Mouse (Mus musculus): ENCODE results near the gene Agap1.

DNA sequence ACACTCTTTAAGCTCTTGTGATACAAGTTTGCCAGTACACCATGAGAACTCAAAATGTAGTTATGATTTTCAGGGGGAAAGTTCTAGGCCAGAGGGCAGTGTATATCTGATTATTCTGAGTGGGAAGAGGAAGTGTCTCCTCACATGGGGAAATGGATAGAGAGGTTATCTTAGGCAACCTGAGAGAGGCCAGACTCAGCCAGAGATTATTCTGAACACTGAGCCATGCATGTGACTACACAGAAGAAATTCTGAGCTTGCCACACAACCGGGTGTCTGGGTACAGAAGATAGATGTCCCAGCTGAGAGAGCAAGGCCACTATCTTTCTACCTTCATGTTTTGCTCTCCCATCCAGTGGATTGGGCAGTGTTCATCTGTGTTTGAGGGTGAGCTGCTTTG lies 97.9 kb downstream of the Agap1 start:
- no peak for TF ChIP-seq CTCF (IDR thresholded peaks at IDR 0.05; ENCODE audit: borderline replicate concordance, extremely low read depth, insufficient read depth, insufficient read length)
- TF ChIP-seq POLR2A (IDR thresholded peaks at IDR 0.05; ENCODE audit: borderline replicate concordance, extremely low read depth, insufficient read depth, insufficient read length, poor library complexity, severe bottlenecking), result no peak

All from brain, embryonic 14.5 days (tissue).